Mouse (Mus musculus): Measurements from ENCODE around the gene Xirp2. TPM values are rescaled to one million over a fixed set of nuclear protein-coding genes. Genes with fewer than 3 reads are reported as not detected.
"Not testable (repeated sequence)": the region's sequence is repeated elsewhere in the genome, so short reads cannot be mapped to it uniquely, and the experiment has no call there.

Gene Xirp2
- total RNA-seq (2021): under 1 TPM; 0.05 to 0.07 TPM
- long read RNA-seq, experiment 1: 0 reads
- long read RNA-seq, experiment 2, partial matches to known transcripts: 2 of 2 reads
- long read RNA-seq, experiment 2, other reads (novel, unspliced or antisense): 0 of 2 reads

- DNase-seq (ENCODE audit: low spot score in 2 of 2): no peak
Measured at GRCm38 (mm10) chr2:67445780-67446179, at the start of gene Xirp2. TSS of gene Xirp2 (plus strand) at chr2:67446002.

DNA sequence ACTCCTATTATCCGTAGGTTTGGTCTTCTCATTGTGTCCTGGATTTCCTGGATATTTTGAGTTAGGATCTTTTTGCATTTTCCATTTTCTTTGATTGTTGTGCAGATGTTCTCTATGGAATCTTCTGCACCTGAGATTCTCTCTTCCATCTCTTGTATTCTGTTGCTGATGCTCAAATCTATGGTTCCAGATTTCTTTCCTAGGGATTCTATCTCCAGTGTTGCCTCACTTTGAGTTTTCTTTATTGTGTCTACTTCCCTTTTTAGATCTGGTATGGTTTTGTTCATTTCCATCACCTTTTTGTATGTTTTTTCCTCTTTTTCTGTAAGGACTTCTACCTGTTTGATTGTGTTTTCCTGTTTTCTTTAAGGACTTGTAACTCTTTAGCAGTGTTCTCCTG is 32.4 kb upstream of the Xirp2 start, which contains the start of gene Gm21830:
TSS of gene Gm21830 (plus strand) at position 301 of the 400 bp plus-strand sequence.
- DNase-seq (ENCODE audit: low spot score in 2 of 2): not testable (repeated sequence)

- no peak for DNase-seq (ENCODE audit: low spot score in 2 of 2)
Measured at GRCm38 (mm10) chr2:67420853-67421252, 24.9 kb upstream of the Xirp2 start.

GRCm38 (mm10) chr2:67422799-67423198 is 23.0 kb upstream of the Xirp2 start:
- DNase-seq (ENCODE audit: low spot score in 2 of 2): no peak

DNA sequence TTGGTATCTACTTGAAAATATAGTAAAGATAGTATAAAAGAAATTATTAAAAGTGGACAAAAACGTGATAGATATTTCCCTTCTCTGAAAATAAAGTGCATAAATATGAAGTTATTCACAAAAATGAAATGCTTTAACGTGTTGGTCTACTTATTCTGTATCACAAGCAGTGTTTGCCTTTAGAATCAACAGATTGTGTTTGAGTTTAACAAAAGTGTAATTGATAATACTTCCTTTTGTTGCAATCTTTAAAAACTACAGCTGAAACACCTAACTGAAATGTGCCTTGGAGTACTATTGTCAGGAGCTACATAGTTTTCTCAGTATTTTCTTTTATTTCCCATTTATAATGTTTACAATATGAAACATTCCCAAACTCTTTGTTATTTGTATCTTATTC is 12.7 kb upstream of the Xirp2 start, which contains the start of gene Gm26727:
TSS of gene Gm26727 (minus strand) at position 101 of the 400 bp plus-strand sequence.
- no peak for DNase-seq (ENCODE audit: low spot score in 2 of 2)

GRCm38 (mm10) chr2:67438309-67438708 is 7.5 kb upstream of the Xirp2 start:
- no peak for DNase-seq (ENCODE audit: low spot score in 2 of 2)

GRCm38 (mm10) chr2:67446772-67447171 is 970 bp downstream of the Xirp2 start:
- no peak for DNase-seq (ENCODE audit: low spot score in 2 of 2)

- DNase-seq (ENCODE audit: low spot score in 2 of 2): peak; percentile 20 to 60
Measured at GRCm38 (mm10) chr2:67447206-67447605, 1.4 kb downstream of the Xirp2 start.

GRCm38 (mm10) chr2:67460857-67461256 is 15.1 kb downstream of the Xirp2 start:
- no peak for DNase-seq (ENCODE audit: low spot score in 2 of 2)

GRCm38 (mm10) chr2:67467036-67467435 is 21.2 kb downstream of the Xirp2 start:
- DNase-seq (ENCODE audit: low spot score in 2 of 2): no peak

DNA sequence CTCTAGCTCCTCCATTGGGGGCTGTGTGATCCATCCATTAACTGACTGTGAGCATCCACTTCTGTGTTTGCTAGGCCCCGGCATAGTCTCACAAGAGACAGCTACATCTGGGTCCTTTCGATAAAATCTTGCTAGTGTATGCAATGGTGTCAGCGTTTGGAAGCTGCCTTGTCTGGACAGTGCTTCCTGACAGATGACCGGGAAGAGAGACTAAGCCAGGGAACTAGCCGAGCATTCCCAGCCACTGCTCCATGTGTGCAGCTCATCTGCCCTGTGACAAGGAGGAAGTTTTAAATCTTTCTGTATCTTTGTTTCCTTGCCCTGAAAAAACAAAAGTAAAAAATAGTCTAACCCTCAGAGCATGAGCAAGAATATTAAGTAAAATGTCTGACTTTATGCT is 24.2 kb downstream of the Xirp2 start:
- DNase-seq (ENCODE audit: low spot score in 2 of 2): not testable (repeated sequence)

- DNase-seq (ENCODE audit: low spot score in 2 of 2): peak; percentile 49 to 69
Measured at GRCm38 (mm10) chr2:67477753-67478152, 32.0 kb downstream of the Xirp2 start.

DNA sequence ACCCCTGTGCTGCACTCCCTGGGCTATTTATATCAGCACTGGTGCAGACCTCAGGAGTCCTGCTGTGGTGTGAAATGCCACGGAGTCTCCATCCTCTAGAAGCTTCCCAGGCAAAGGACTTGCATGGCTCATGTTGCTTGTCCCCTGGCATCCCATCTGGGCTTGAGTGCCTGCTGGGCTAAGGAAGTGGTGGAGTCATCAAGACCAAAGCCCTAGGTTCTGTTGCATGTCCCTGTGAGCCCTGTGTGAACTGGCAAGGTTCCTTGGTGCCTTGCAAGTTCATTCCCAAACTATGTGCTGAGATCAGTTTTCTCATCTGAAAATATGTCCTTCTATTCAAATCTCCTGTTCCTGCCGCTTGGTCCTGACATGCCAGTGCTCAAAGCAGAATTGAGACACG is 35.2 kb downstream of the Xirp2 start:
- no peak for DNase-seq (ENCODE audit: low spot score in 2 of 2)

DNA sequence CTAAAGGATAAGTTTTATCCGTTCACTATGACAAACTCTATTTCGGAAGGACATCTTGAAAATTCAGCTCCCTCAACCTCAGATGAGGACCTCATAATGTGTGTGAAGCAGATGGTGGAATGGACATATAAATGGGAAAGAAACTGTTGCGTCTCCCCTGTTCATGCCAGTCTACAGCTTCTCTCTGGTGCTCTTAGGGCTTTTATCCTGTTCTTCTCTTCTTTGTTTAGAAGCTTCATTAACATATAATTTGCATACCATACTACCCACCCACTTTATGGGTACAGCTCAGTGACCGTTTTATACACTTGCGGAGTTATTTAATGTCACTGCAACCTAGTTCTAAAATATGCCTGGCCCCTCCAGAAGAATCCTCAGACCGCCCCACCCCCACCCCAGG is 40.9 kb downstream of the Xirp2 start:
- DNase-seq (ENCODE audit: low spot score in 2 of 2): peak in 1 of 2 experiments; percentile 5

DNA sequence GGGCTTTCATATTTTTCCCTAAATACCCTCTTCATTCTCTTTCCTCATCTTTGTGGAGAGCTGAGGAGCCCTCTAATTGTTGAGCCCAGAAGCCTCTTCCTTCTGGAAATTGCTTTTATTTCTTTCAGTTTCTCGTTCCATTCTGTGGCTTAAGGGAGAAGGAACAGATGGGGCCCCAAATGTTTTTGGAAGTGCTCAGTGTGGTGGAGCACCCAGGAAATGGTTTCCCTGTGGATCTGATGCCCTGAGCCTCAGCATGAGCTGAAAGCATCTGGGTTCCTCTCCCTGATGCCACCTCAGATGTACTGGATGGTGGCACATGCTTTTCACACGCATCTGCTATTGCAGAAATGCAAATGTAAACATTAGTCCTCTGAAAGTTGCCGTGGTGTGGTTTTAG is 41.4 kb downstream of the Xirp2 start:
- DNase-seq (ENCODE audit: low spot score in 2 of 2): peak in 1 of 2 experiments; percentile 30

GRCm38 (mm10) chr2:67488465-67489127 is 42.8 kb downstream of the Xirp2 start:
- no peak for DNase-seq (ENCODE audit: low spot score in 2 of 2)

DNA sequence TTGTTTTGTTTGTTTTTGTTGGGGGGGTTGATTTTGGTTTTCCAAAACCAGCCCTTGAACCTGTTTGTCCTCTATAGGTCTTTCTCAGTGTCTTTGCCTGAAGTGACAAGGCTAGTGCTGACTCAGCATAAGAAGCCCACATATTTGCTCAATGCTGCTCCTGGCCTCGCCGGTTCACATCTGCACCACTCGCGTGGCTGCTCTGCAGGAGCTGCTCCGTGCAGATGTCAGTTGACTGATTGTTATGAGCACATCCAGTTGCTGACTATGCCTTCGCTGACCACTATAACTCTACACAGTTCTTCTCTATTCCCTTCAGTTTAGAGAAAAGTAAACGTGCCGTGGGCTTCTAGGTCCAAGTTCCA is 43.3 kb downstream of the Xirp2 start:
- no peak for DNase-seq (ENCODE audit: low spot score in 2 of 2)

DNA sequence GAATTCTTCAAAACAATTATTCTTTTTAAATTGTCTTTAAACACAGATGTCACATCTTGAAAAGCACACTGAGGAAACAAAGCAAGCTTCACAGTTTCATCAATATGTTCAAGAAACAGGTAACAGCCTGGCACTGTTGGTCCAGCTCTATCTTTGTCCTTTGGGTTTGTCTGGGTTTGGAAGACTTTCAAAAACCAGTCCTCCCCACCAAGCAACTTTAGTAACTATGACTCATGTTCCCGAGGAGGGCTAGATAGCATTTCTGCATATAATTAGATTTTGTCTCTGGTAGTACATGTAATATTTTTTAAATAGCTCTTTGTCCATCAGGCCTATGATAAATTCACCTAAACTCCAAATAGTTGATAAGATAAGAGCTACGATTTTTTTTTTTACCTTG is 59.7 kb downstream of the Xirp2 start:
- no peak for DNase-seq (ENCODE audit: low spot score in 2 of 2)

DNA sequence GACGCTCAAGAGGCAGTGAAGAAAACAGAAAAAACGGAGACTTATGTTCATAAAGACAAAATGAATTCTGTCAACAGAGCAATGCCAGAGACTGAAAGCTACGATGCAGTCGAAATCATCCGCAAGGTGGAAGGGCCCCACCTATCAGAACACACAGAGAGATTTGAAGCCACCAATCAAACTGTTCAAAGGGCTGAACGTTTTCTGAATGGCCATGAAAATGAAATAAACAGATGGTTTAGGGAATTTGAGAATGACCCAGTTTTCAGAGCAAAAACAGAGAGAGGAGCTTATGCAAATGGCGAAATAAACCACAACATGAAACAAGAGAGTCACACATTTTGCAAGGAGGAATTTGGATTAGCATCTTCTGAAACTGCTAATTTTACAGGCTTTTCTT is 70.6 kb downstream of the Xirp2 start:
- DNase-seq (ENCODE audit: low spot score in 2 of 2): peak; percentile 4 to 18

DNA sequence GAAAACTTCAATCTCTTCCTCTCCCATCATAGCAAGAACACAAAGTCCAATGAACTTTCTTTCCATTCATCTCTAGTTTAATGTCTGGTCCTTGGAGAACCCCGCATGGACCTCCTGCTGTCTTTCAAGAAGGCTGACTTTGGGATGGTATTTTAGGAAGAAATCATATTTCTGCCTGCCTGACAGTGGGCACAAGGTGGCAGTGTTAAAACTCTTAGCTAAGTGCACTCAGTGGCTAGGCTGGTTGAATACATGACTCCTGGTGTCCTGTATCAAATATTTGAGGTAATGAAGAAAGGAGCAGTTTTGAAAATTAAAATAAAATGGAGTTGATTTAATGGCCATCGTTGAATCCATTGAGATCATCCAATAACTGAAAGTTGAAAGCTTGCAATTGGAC is 89.5 kb downstream of the Xirp2 start:
- no peak for DNase-seq (ENCODE audit: low spot score in 2 of 2)

DNA sequence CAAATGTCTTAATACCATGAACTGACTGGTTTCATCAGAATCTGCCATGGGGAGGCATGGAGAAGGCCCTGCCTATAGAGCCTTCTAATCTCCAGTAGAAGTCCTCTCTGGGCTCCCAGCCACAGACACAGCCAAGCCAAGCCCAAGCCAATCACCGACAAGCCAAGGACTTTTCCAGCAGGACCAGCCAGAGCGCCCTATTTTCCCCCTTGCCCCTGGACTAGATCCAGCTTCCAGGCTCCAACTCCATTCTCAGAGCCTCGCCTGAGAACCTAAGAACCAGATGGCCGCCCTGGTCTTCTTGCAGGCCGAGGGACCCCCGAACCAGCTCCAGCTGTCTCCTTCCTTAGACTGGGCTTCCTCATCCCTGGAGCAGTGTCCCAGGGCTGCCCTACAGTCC is 93.6 kb downstream of the Xirp2 start:
- DNase-seq (ENCODE audit: low spot score in 2 of 2): no peak

DNA sequence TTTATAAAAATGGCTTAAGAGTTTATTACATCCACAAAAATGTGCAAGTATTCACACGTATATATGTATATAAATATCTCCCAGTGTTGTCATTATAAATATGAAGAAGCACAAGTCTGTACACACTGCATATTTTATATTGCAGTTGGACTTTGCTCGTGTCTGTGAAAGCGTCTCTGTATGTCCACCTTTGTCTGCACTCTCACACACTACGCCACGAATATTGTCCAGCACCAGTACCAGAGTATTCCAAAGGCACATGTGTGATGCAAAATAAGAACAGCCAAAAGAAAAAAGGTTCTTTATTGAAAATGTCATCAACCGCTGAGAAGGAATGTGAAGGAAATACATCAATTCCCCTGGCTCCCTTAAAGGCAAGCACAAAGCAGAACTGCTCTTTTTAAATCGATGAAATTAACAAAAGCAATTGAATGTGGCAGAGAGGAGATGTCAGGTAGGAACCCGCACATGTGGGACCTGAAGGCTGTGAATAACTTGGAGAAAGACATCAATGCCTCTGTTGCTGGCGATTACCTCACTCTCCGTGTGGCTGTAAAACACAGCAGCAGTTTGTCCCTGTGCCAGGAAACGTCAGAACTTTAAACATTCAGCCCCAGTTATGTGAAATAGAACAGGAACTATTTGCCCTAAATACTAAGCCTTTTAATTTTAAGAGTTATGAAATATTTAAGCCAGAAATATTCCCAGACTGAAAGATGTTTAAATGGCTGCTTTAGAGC is 96.3 kb downstream of the Xirp2 start:
- DNase-seq (ENCODE audit: low spot score in 2 of 2): no peak
